Mouse (Mus musculus) adrenal gland (tissue): ENCODE results near the gene Scd4.
"Not testable (repeated sequence)": the region's sequence is repeated elsewhere in the genome, so short reads cannot be mapped to it uniquely, and the experiment has no call there.

Experiments used
- intact Hi-C: fragments of 180-260 bp; cut with DNase I; formaldehyde crosslinking; loops from one replicate; pipeline ENCODE4 v1.15.1; 2025

Gene Scd4

GRCm38 (mm10) chr19:44299902-44300301 lies 33.0 kb upstream of the Scd4 start:
- intact Hi-C loops, result loop anchor here (5.0 kb wide), 1 partner anchor 62 kb away; no protein-coding TSS in a partner anchor

- intact Hi-C loops, result loop anchor here (5.0 kb wide), 1 partner anchor 62 kb away; no protein-coding TSS in a partner anchor
Measured at GRCm38 (mm10) chr19:44300520-44300919, 32.4 kb upstream of the Scd4 start.

- intact Hi-C loops, result loop anchor here (5.0 kb wide), 1 partner anchor 61 kb away; no protein-coding TSS in a partner anchor
Measured at GRCm38 (mm10) chr19:44301176-44301575, 31.7 kb upstream of the Scd4 start.

- intact Hi-C loops, result loop anchor here (5.0 kb wide), 1 partner anchor 61 kb away; no protein-coding TSS in a partner anchor
Measured at GRCm38 (mm10) chr19:44301671-44302305, 31.1 kb upstream of the Scd4 start.

- intact Hi-C loops, result loop anchor here (5.0 kb wide), 1 partner anchor 59 kb away; no protein-coding TSS in a partner anchor
Measured at GRCm38 (mm10) chr19:44302901-44303300, 30.0 kb upstream of the Scd4 start.

GRCm38 (mm10) chr19:44303502-44303901 lies 29.4 kb upstream of the Scd4 start:
- intact Hi-C loops, result loop anchor here (5.0 kb wide), 1 partner anchor 59 kb away; no protein-coding TSS in a partner anchor

- intact Hi-C loops, result loop anchor here (5.0 kb wide), 1 partner anchor 58 kb away; no protein-coding TSS in a partner anchor
Measured at GRCm38 (mm10) chr19:44304419-44304818, 28.5 kb upstream of the Scd4 start.

- intact Hi-C loops, result loop anchor here (5.0 kb wide), 1 partner anchor 57 kb away; no protein-coding TSS in a partner anchor
Measured at GRCm38 (mm10) chr19:44304851-44305510, 27.9 kb upstream of the Scd4 start.

- intact Hi-C loops, result no loop called here
Measured at GRCm38 (mm10) chr19:44305701-44306100, 27.2 kb upstream of the Scd4 start.

GRCm38 (mm10) chr19:44306171-44306570 lies 26.7 kb upstream of the Scd4 start:
- intact Hi-C loops, result no loop called here

- intact Hi-C loops, result no loop called here
Measured at GRCm38 (mm10) chr19:44307101-44307914, 25.6 kb upstream of the Scd4 start.

- intact Hi-C loops, result no loop called here
Measured at GRCm38 (mm10) chr19:44307915-44308470, 24.9 kb upstream of the Scd4 start.

- intact Hi-C loops, result no loop called here
Measured at GRCm38 (mm10) chr19:44308611-44309246, 24.2 kb upstream of the Scd4 start.

GRCm38 (mm10) chr19:44309351-44310154 lies 23.3 kb upstream of the Scd4 start:
- intact Hi-C loops, result no loop called here

- intact Hi-C loops, result not testable (repeated sequence)
Measured at GRCm38 (mm10) chr19:44310155-44310575, 22.7 kb upstream of the Scd4 start.

GRCm38 (mm10) chr19:44310814-44311213 lies 22.1 kb upstream of the Scd4 start:
- intact Hi-C loops, result no loop called here

- intact Hi-C loops, result no loop called here
Measured at GRCm38 (mm10) chr19:44311306-44312006, 21.4 kb upstream of the Scd4 start.

GRCm38 (mm10) chr19:44312007-44312360 lies 20.9 kb upstream of the Scd4 start:
- intact Hi-C loops, result no loop called here

- intact Hi-C loops, result no loop called here
Measured at GRCm38 (mm10) chr19:44313066-44313465, 19.8 kb upstream of the Scd4 start.
